Mouse (Mus musculus) CD8-positive naive resting alpha-beta T cell, adult 57 days (primary cell): ENCODE measurements around the gene Grap2. TPM values are rescaled to one million over a fixed set of nuclear protein-coding genes. Genes with fewer than 3 reads are reported as not detected.

Experiments
- total RNA-seq: library from RNA; stranded (reverse); gene quantifications from one replicate; pipeline ENCODE4 v1.2.4, GENCODE M21; 2023

The Grap2 gene
- 614 TPM for total RNA-seq

GRCm38 (mm10) chr15:80572291-80572690, at the start of gene Grap2:
TSS of gene Grap2 (plus strand) at chr15:80572594.

GRCm38 (mm10) chr15:80565106-80565665, 7.2 kb upstream of the Grap2 start, which contains the start of gene Enthd1:
TSS of gene Enthd1 (minus strand) at chr15:80565156.

GRCm38 (mm10) chr15:80671295-80672252, 99.2 kb downstream of the Grap2 start, which contains the start of gene Fam83f:
TSS of gene Fam83f (plus strand) at chr15:80671847.

Other genes starting within 250 kb of the Grap2 start
- gene Enthd1, start 7.4 kb upstream of the Grap2 start, total RNA-seq: 0.46 TPM
- gene Fam83f, start 99.3 kb downstream of the Grap2 start, total RNA-seq: 0.21 TPM
- gene Tnrc6b, start 138.7 kb downstream of the Grap2 start, total RNA-seq: 256 TPM